Mouse (Mus musculus) liver, embryonic 14.5 days (tissue): ENCODE measurements at regions not wholly inside any gene's neighbourhood (a gene's known extent, or its start where the extent isn't known, plus 50 kb on each side); places are given as distances from the start of the nearest gene placed in this dataset.

Source experiments
- CTCF ChIP-seq: IDR thresholded peaks from 2 replicates; pipeline ENCODE4 v1.5.1; 2016; ENCODE audit warnings: antibody characterized with exemption, low read depth, control low read depth
- EP300 ChIP-seq: IDR thresholded peaks from 2 replicates; pipeline ENCODE4 v1.6.1; 2016; ENCODE audit warnings: antibody characterized with exemption, low read depth

DNA sequence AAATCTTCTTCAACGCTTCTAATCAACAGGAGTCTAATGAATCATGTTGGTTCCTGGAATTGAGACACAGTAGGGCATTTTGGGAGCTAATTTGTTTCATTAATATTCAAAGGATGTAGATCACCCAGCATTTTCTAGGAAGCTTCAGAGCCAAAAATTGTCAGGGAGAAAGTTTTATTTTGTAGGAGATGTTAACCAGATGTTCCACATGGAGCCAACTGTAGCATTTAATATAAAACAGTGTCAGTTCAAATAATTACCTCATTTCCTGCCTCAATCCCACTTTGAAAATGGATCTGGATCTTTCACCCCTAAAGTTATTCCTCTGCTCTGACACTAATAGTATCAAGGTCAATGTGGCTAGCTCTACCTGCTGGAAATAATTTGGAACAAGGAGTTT is 389.6 kb upstream of the Lmcd1 start:
- TF ChIP-seq CTCF (no peak), EP300 (no peak)
